Mouse (Mus musculus) liver, embryonic 14.5 days (tissue): ENCODE measurements around the gene Kcnip3. TPM values are rescaled to one million over a fixed set of nuclear protein-coding genes. Genes with fewer than 3 reads are reported as not detected.

Experiments used
- ATAC-seq: fragments of 200-750 bp; cut with Nextera tagmentation; 2 replicates; pipeline ENCODE4 v1.8.0; 2017; ENCODE audit warnings: moderate number of reproducible peaks, mild to moderate bottlenecking, moderate library complexity; ENCODE audit not compliant: insufficient read depth
- DNase-seq, 3 experiments: peaks; one replicate each; pipeline ENCODE4 v3.0.0-alpha.2; 2012 to 2013; ENCODE audit warnings: low read depth in 3 of 3, low spot score in 3 of 3
- H3K27ac ChIP-seq: fragments of 300-500 bp; sonication (generic); 2 replicates; pipeline ENCODE4 v1.5.1; 2014; ENCODE audit warnings: moderate library complexity, mild to moderate bottlenecking, control low read depth, inconsistent platforms
- H3K27me3 ChIP-seq: fragments of 300-500 bp; sonication (generic); 2 replicates; pipeline ENCODE4 v1.6.1; 2014; ENCODE audit warnings: mild to moderate bottlenecking, low read length, moderate library complexity; ENCODE audit not compliant: control insufficient read depth, insufficient read depth
- H3K36me3 ChIP-seq: fragments of 300-500 bp; sonication (generic); replicated peaks from 2 replicates; pipeline ENCODE4 v1.6.1; 2014; ENCODE audit warnings: low read depth; ENCODE audit not compliant: control insufficient read depth, insufficient read depth
- H3K4me1 ChIP-seq, 2 experiments: fragments of 200-500 bp in 1 of 2; fragments of 300-500 bp in 1 of 2; sonication (generic) in 1 of 2; replicated peaks; 2 replicates each; pipeline ENCODE4 v1.6.1; 2012 to 2014; ENCODE audit warnings: antibody characterized with exemption in 1 of 2, inconsistent platforms in 1 of 2, low read length in 1 of 2; ENCODE audit not compliant: control insufficient read depth in 2 of 2, insufficient read depth in 2 of 2
- H3K4me2 ChIP-seq: fragments of 300-500 bp; sonication (generic); 2 replicates; pipeline ENCODE4 v1.6.1; 2014; ENCODE audit warnings: low read depth, mild to moderate bottlenecking, control low read depth, moderate library complexity
- H3K4me3 ChIP-seq, 2 experiments: fragments of 200-500 bp in 1 of 2; fragments of 300-500 bp in 1 of 2; sonication (generic) in 1 of 2; 2 replicates each; pipeline ENCODE4 v1.5.1; 2012 to 2014; ENCODE audit warnings: low read depth in 2 of 2, low read length in 2 of 2, mild to moderate bottlenecking in 2 of 2, control low read depth in 1 of 2, inconsistent platforms in 1 of 2, moderate library complexity in 1 of 2; ENCODE audit not compliant: insufficient read depth in 1 of 2
- H3K9ac ChIP-seq: fragments of 300-500 bp; sonication (generic); replicated peaks from 2 replicates; pipeline ENCODE4 v1.6.1; 2014; ENCODE audit warnings: mild to moderate bottlenecking, control low read depth, moderate library complexity
- H3K9me3 ChIP-seq: fragments of 300-500 bp; sonication (generic); 2 replicates; pipeline ENCODE4 v1.6.1; 2016; ENCODE audit warnings: low read length, mixed read lengths; ENCODE audit not compliant: control insufficient read depth
- CTCF ChIP-seq: IDR thresholded peaks from 2 replicates; pipeline ENCODE4 v1.5.1; 2016; ENCODE audit warnings: antibody characterized with exemption, low read depth, control low read depth
- EP300 ChIP-seq: IDR thresholded peaks from 2 replicates; pipeline ENCODE4 v1.6.1; 2016; ENCODE audit warnings: antibody characterized with exemption, low read depth
- WGBS: fragments of 180-500 bp; shearing (Covaris S2); extraction: QIAGEN DNeasy Blood & Tissue Kit; methylation state at CpG from one replicate; pipeline ENCODE4 v1.1.7; 2014; ENCODE audit not compliant: insufficient replicate concordance; 5-methylcytosine and 5-hydroxymethylcytosine counted together
- polyA plus RNA-seq, 2 experiments: library from polyadenylated mRNA; depleted of rRNA in 1 of 2; stranded (reverse) in 1 of 2; unstranded in 1 of 2; fragments of >200 nt; fragmentation: Nextera tagmentation in 1 of 2; extraction: Ambion mirVana in 1 of 2; gene quantifications; 2 replicates each; pipeline versions ENCODE4 v1.2.1 to v1.2.3; 2012 to 2014

The Kcnip3 gene
- polyA plus RNA-seq, 2 experiments = 0.36 to 0.42 TPM

- WGBS = 8% methylated on average over 2 of the region's 2 CpGs
- Histone ChIP-seq H3K9ac (no peak overlapping the region; the same call in 1 of the 2 replicates), H3K9me3 (no peaks in the 10 kb centered on the region), H3K4me1 (peaks cover 8 to 14% of the 10 kb centered on the region in 2 experiments), H3K4me3 (no peak overlapping the region), H3K4me2 (no peak overlapping the region), H3K27me3 (no peaks in the 10 kb centered on the region), H3K36me3 (no peaks in the 10 kb centered on the region; the same call in 1 of the 2 replicates), H3K27ac (no peak overlapping the region; the same call in 1 of the 2 replicates)
- DNase-seq = no peak
- no peak for TF ChIP-seq EP300
- TF ChIP-seq CTCF = peak; percentile 95
- ATAC-seq = peak; percentile 49
These were observed 86.8 kb downstream of the Kcnip3 start for GRCm38 (mm10) chr2:127435135-127435534.

- ATAC-seq = peak; percentile 34; the same call in 1 of the 2 replicates
- Histone ChIP-seq H3K4me2 (no peak overlapping the region), H3K4me1 (peaks cover 8 to 14% of the 10 kb centered on the region in 2 experiments), H3K36me3 (no peaks in the 10 kb centered on the region; the same call in 1 of the 2 replicates), H3K27ac (no peak overlapping the region), H3K27me3 (no peaks in the 10 kb centered on the region), H3K9me3 (no peaks in the 10 kb centered on the region), H3K9ac (no peak overlapping the region), H3K4me3 (no peak overlapping the region)
- TF ChIP-seq EP300 (no peak), CTCF (no peak)
- 65% methylated on average over 9 of the region's 9 CpGs for WGBS
- no peak for DNase-seq
These were observed 88.2 kb downstream of the Kcnip3 start for GRCm38 (mm10) chr2:127433487-127434295.

GRCm38 (mm10) chr2:127430238-127430637 lies 91.7 kb downstream of the Kcnip3 start:
- 10% methylated on average over 3 of the region's 3 CpGs for WGBS
- H3K4me3 ChIP-seq = no peak overlapping the region
- DNase-seq (peak in 2 of 3 experiments; percentile 24 to 34), ATAC-seq (no peak)
- H3K4me2 ChIP-seq = no peak overlapping the region
- peaks cover 8% of the 10 kb centered on the region in 2 experiments; a peak in 3 of 4 replicates for H3K4me1 ChIP-seq
- TF ChIP-seq CTCF (peak; percentile 83), EP300 (no peak)
- no peaks in the 10 kb centered on the region for H3K36me3 ChIP-seq
- no peaks in the 10 kb centered on the region for H3K9me3 ChIP-seq
- H3K27me3 ChIP-seq = no peaks in the 10 kb centered on the region
- H3K27ac ChIP-seq = no peak overlapping the region
- no peak overlapping the region for H3K9ac ChIP-seq

- no peak for ATAC-seq
- Histone ChIP-seq H3K36me3 (no peaks in the 10 kb centered on the region), H3K27ac (no peak within 1 kb of the TSS), H3K9me3 (no peaks in the 10 kb centered on the region; the same call in 1 of the 2 replicates), H3K27me3 (no peaks in the 10 kb centered on the region), H3K9ac (no peak within 1 kb of the TSS), H3K4me2 (no peak within 1 kb of the TSS), H3K4me3 (no peak within 1 kb of the TSS), H3K4me1 (no peaks in the 10 kb centered on the region)
- TF ChIP-seq EP300 (no peak), CTCF (no peak)
- no peak for DNase-seq
- WGBS = 66% methylated on average over 17 of the region's 17 CpGs
These were observed 96.9 kb downstream of the Kcnip3 start, which contains the start of gene Gpat2 for GRCm38 (mm10) chr2:127424977-127425376. TSS of gene Gpat2 (plus strand) at chr2:127425199.

- TF ChIP-seq CTCF (no peak), EP300 (no peak)
- H3K27me3 ChIP-seq = no peaks in the 10 kb centered on the region
- DNase-seq (no peak), ATAC-seq (no peak)
- no peaks in the 10 kb centered on the region for H3K4me1 ChIP-seq
- H3K9ac ChIP-seq = no peak overlapping the region
- 49% methylated on average over 10 of the region's 10 CpGs for WGBS
- H3K27ac ChIP-seq = no peak overlapping the region
- no peaks in the 10 kb centered on the region for H3K9me3 ChIP-seq
- H3K4me2 ChIP-seq = no peak overlapping the region
- H3K36me3 ChIP-seq = no peaks in the 10 kb centered on the region
- no peak overlapping the region for H3K4me3 ChIP-seq
These were observed 103.5 kb downstream of the Kcnip3 start for GRCm38 (mm10) chr2:127418266-127418970.
